Mouse (Mus musculus): ENCODE measurements around the gene Zbtb11. TPM values are rescaled to one million over a fixed set of nuclear protein-coding genes. Genes with fewer than 3 reads are reported as not detected.

Gene Zbtb11
- polyA plus RNA-seq, 1 experiment from 2014 or later: 24.6 TPM

DNA sequence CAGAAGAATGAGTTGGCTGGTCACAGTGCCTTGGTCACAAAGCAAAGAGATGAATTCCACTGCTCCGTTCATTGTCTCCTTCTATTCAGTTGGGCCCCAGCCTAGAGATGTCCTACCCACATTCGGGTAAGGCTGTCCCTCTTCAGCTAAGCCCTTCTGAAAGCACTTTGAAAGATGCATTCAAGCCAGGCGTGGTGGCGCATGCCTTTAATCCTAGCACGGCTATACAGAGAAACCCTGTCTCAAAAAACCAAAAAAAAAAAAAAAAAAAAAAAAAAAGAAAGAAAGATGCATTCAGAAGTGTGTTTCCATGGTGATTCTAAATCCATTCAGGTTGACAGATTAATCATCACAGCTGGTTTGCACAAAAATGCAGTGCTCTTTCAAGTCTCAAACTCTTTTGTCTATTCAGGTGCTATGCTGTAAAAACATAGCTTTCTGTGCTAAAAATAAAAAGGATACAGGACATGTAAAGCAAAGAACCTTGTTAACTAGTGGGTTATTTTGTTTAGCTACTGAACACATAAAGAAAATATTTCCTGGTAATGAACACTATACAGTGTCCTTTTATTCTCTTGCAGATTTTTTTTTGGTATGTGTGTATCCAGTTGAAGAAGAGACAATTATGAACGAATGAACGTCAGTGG lies 83.4 kb downstream of the Zbtb11 start:
- peak; percentile 94 for ATAC-seq
- no peak overlapping the region for H3K9ac ChIP-seq (ENCODE audit: low read depth, low read length)
- peak overlapping the region; percentile 29; the same call in 1 of the 2 replicates for H3K4me2 ChIP-seq (ENCODE audit: low read length)
- peak overlapping the region; percentile 68 for H3K27ac ChIP-seq (ENCODE audit: low read length)
- 0 out of 2 replicates have a peak, but pooled peaks cover 2% of the 10 kb centered on the region for H3K4me1 ChIP-seq (ENCODE audit: control insufficient read depth, insufficient read depth, low read length)
- H3K4me3 ChIP-seq (ENCODE audit: low read depth, low read length): no peak overlapping the region
- no peaks in the 10 kb centered on the region for H3K27me3 ChIP-seq (ENCODE audit: control insufficient read depth, insufficient read depth, low read depth, low read length)
- 6% methylated on average over 7 of the region's 7 CpGs for WGBS
- no peaks in the 10 kb centered on the region for H3K36me3 ChIP-seq (ENCODE audit: control insufficient read depth, insufficient read depth, low read length)
- H3K9me3 ChIP-seq (replicated peaks; ENCODE audit: control insufficient read depth, low read length, poor library complexity, severe bottlenecking): no peaks in the 10 kb centered on the region

DNA sequence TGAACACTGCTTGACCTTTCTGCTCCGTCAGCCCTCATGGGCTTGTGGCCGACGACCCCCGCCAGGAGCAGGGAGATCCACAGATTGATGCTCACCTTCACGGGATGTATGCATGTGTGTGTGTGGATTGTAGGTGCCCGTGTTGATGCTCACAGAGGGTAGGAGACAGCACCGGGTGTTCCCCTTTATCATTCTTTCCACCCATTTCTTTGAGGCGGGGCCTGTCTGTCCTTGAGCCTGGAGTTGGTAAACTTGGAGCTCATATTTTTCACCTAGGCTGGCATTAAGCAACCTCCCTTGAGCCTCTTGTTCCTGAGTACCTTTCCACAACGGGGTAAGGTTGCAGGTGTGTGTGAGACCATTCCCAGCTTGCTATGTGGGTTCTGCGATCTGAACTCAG lies 84.5 kb downstream of the Zbtb11 start:
- peak overlapping the region; percentile 68 for H3K27ac ChIP-seq (ENCODE audit: low read length)
- H3K27me3 ChIP-seq (ENCODE audit: control insufficient read depth, insufficient read depth, low read depth, low read length): no peaks in the 10 kb centered on the region
- H3K36me3 ChIP-seq (ENCODE audit: control insufficient read depth, insufficient read depth, low read length): no peaks in the 10 kb centered on the region
- no peaks in the 10 kb centered on the region for H3K9me3 ChIP-seq (replicated peaks; ENCODE audit: control insufficient read depth, low read length, poor library complexity, severe bottlenecking)
- 62% methylated on average over 10 of the region's 10 CpGs for WGBS
- H3K4me1 ChIP-seq (ENCODE audit: control insufficient read depth, insufficient read depth, low read length): 0 out of 2 replicates have a peak, but pooled peaks cover 2% of the 10 kb centered on the region
- no peak overlapping the region for H3K9ac ChIP-seq (ENCODE audit: low read depth, low read length)
- no peak for ATAC-seq
- H3K4me2 ChIP-seq (ENCODE audit: low read length): peak overlapping the region; percentile 29; the same call in 1 of the 2 replicates
- no peak overlapping the region for H3K4me3 ChIP-seq (ENCODE audit: low read depth, low read length)

Other genes with a start within 250 kb of the Zbtb11 start
- 1.1 and 1.3 TPM in 2 replicates for gene Nfkbiz, start 135.0 kb upstream of the Zbtb11 start, polyA plus RNA-seq (2015; fragmentation: Nextera tagmentation; extraction: Ambion mirVana)
- gene Nxpe3, start 78.6 kb upstream of the Zbtb11 start, polyA plus RNA-seq (2015; fragmentation: Nextera tagmentation; extraction: Ambion mirVana): 1.8 and 2.0 TPM in 2 replicates
- gene Cep97, start 39.0 kb upstream of the Zbtb11 start, polyA plus RNA-seq (2015; fragmentation: Nextera tagmentation; extraction: Ambion mirVana): 12.1 and 12.2 TPM in 2 replicates
- 436 and 460 TPM in 2 replicates for gene Rpl24, start 7.6 kb upstream of the Zbtb11 start, polyA plus RNA-seq (2015; fragmentation: Nextera tagmentation; extraction: Ambion mirVana)
- 216 and 227 TPM in 2 replicates for gene Pcnp, start 55.9 kb downstream of the Zbtb11 start, polyA plus RNA-seq (2015; fragmentation: Nextera tagmentation; extraction: Ambion mirVana)
- gene Trmt10c, start 63.9 kb downstream of the Zbtb11 start, polyA plus RNA-seq (2015; fragmentation: Nextera tagmentation; extraction: Ambion mirVana): 18.4 and 20.1 TPM in 2 replicates
- gene Senp7, start 74.5 kb downstream of the Zbtb11 start, polyA plus RNA-seq (2015; fragmentation: Nextera tagmentation; extraction: Ambion mirVana): 55.4 and 63.5 TPM in 2 replicates
- 0.11 and 0.16 TPM in 2 replicates for gene Impg2, start 230.4 kb downstream of the Zbtb11 start, polyA plus RNA-seq (2015; fragmentation: Nextera tagmentation; extraction: Ambion mirVana)

Measured in midbrain, embryonic 16.5 days (tissue).